Mouse (Mus musculus): ENCODE measurements around the gene Skil. TPM values are rescaled to one million over a fixed set of nuclear protein-coding genes. Genes with fewer than 3 reads are reported as not detected.
"Not testable (repeated sequence)": the region's sequence is repeated elsewhere in the genome, so short reads cannot be mapped to it uniquely, and the experiment has no call there.

Skil gene
- polyA plus RNA-seq, 1 experiment from 2014 or later: 29.9 TPM

- Histone ChIP-seq H3K4me2 (no peak overlapping the region), H3K27ac (replicated peaks) (no peak overlapping the region), H3K4me1 (replicated peaks) (no peaks in the 10 kb centered on the region), H3K36me3 (no peaks in the 10 kb centered on the region), H3K27me3 (no peaks in the 10 kb centered on the region), H3K9me3 (no peaks in the 10 kb centered on the region), H3K4me3 (no peak overlapping the region), H3K9ac (no peak overlapping the region)
- peak; percentile 32; the same call in 1 of the 2 replicates for ATAC-seq (ENCODE audit: low read depth)
- WGBS: 60% methylated on average over 13 of the region's 13 CpGs
Observed at GRCm38 (mm10) chr3:31138454-31139424, 43.9 kb downstream of the Skil start.

- no peaks in the 10 kb centered on the region for H3K9me3 ChIP-seq
Observed at GRCm38 (mm10) chr3:31141621-31142020, 46.8 kb downstream of the Skil start.

GRCm38 (mm10) chr3:31145222-31145621 is 50.4 kb downstream of the Skil start:
- not testable (repeated sequence) for H3K4me3 ChIP-seq; H3K27ac ChIP-seq (replicated peaks); H3K36me3 ChIP-seq; H3K4me2 ChIP-seq; ATAC-seq (ENCODE audit: low read depth); H3K9ac ChIP-seq; H3K9me3 ChIP-seq
- 87% methylated on average over 11 of the region's 11 CpGs for WGBS
- H3K27me3 ChIP-seq: peaks cover 25% of the 10 kb centered on the region
- peaks cover 12% of the 10 kb centered on the region for H3K4me1 ChIP-seq (replicated peaks)

More at GRCm38 (mm10) chr3:31141621-31142020, 46.8 kb downstream of the Skil start:
- Histone ChIP-seq H3K27ac (replicated peaks) (no peak overlapping the region), H3K4me3 (no peak overlapping the region), H3K4me2 (no peak overlapping the region), H3K9ac (no peak overlapping the region), H3K4me1 (replicated peaks) (no peaks in the 10 kb centered on the region; the same call in 1 of the 2 replicates), H3K27me3 (peaks cover 2% of the 10 kb centered on the region; the same call in 1 of the 2 replicates), H3K36me3 (no peaks in the 10 kb centered on the region)
- no peak for ATAC-seq (ENCODE audit: low read depth)
- 89% methylated on average over 4 of the region's 4 CpGs for WGBS

DNA sequence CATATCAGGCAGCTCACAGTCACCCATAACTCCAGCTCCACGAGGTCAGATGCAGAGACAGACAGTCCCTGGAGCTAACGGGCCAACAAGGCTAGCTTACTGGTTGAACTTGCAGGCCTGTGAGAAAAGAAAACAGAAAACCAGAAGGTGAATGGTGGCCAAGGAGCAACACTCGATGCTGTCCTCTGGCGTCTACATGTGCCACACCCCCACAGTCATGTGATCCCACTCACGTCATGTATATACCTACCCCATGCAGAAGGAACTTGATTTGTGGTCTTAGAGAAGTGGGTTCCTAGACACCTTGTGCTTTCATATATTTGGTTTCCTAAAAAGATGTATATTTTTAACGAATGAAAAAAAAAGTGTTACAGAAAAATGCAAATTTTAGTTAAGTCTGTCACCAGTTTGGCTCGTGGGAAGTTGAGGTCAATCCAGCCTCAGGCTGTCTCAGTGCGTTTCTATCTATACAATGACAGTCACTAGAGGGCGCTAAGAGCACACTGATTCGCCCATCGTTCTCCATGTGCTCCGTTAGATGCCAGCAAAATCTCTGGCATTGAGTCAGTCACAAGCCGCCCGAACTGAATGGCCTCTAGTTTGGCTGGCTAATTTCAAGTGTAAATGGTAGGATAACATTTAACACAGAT is 50.9 kb downstream of the Skil start:
- WGBS: 13% methylated on average over 14 of the region's 14 CpGs
- ATAC-seq (ENCODE audit: low read depth): peak; percentile 87
- peaks cover 31% of the 10 kb centered on the region for H3K27me3 ChIP-seq
- H3K4me2 ChIP-seq: peak overlapping the region; percentile 37; the same call in 1 of the 2 replicates
- H3K27ac ChIP-seq (replicated peaks): no peak overlapping the region
- peaks cover 12% of the 10 kb centered on the region for H3K4me1 ChIP-seq (replicated peaks)
- H3K36me3 ChIP-seq: no peaks in the 10 kb centered on the region
- H3K9me3 ChIP-seq: no peaks in the 10 kb centered on the region
- no peak overlapping the region for H3K4me3 ChIP-seq
- no peak overlapping the region for H3K9ac ChIP-seq

GRCm38 (mm10) chr3:31148595-31148994 is 53.7 kb downstream of the Skil start:
- Histone ChIP-seq H3K36me3 (no peaks in the 10 kb centered on the region), H3K27me3 (peaks cover 33% of the 10 kb centered on the region), H3K4me2 (no peak overlapping the region), H3K9me3 (no peaks in the 10 kb centered on the region), H3K4me1 (replicated peaks) (peaks cover 12% of the 10 kb centered on the region), H3K9ac (no peak overlapping the region), H3K4me3 (no peak overlapping the region), H3K27ac (replicated peaks) (no peak overlapping the region)
- 84% methylated on average over 7 of the region's 7 CpGs for WGBS
- ATAC-seq (ENCODE audit: low read depth): no peak

DNA sequence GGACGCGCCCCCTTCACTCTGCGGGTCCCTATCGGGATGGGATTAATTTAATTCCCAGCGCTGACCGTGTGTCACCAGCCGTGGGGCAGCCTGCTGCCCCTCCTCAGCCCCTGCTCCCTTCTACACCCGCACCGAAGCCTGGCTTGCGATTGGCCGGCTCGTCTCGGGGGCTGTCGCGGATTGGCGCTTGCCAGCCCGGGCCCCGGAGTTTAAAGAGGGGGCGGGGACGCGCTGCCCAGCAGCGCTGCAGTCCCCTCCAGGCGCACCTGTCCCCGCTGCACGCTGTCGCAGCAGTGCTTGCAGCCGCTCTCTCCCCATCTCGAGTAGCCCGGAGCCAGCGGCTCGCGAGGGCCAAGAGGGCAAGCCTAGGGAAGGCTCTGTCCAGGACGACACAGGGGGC is 54.8 kb downstream of the Skil start, which contains the start of gene Cldn11:
TSS of gene Cldn11 (plus strand) at position 215 of the 400 bp plus-strand sequence.
- H3K4me2 ChIP-seq: peak within 1 kb of the TSS; percentile 89
- WGBS: under 1% methylated on average over 33 of the region's 33 CpGs
- no peaks in the 10 kb centered on the region for H3K9me3 ChIP-seq
- H3K9ac ChIP-seq: peak within 1 kb of the TSS; percentile 62
- peak; percentile 91 for ATAC-seq (ENCODE audit: low read depth)
- H3K36me3 ChIP-seq: no peaks in the 10 kb centered on the region
- peaks cover 12% of the 10 kb centered on the region for H3K4me1 ChIP-seq (replicated peaks)
- H3K27me3 ChIP-seq: peaks cover 33% of the 10 kb centered on the region
- H3K27ac ChIP-seq (replicated peaks): no peak within 1 kb of the TSS
- H3K4me3 ChIP-seq: peak within 1 kb of the TSS; percentile 44

DNA sequence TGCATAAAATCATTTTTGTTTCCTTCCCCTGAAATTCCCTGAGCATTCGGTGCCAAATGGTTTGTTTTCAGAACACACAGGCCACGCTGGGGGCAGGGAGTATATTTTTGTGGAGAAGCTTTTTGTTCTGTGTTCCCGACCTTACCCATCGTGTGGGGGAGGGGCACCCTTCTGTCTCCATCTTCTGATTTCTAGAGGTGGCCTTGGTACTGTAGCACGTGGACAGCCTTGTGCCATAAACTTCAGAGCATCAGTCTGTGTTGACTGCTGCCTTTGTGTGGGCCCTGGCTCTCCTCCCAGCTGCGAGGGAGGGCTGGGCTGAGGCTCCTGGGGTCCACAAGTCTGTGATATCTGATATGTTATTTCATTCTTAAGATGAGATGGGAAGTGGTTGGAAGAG is 57.2 kb downstream of the Skil start:
- WGBS: 51% methylated on average over 6 of the region's 6 CpGs
- Histone ChIP-seq H3K9me3 (no peaks in the 10 kb centered on the region), H3K4me3 (no peak overlapping the region), H3K4me2 (0 out of 2 replicates have a peak overlapping the region, but pooled peaks have one; percentile 11), H3K27ac (replicated peaks) (no peak overlapping the region), H3K27me3 (peaks cover 28% of the 10 kb centered on the region), H3K4me1 (replicated peaks) (peaks cover 17% of the 10 kb centered on the region), H3K36me3 (no peaks in the 10 kb centered on the region), H3K9ac (no peak overlapping the region)
- no peak for ATAC-seq (ENCODE audit: low read depth)

- Histone ChIP-seq H3K27me3 (no peaks in the 10 kb centered on the region), H3K4me3 (no peak overlapping the region), H3K36me3 (no peaks in the 10 kb centered on the region), H3K4me1 (replicated peaks) (peaks cover 5% of the 10 kb centered on the region), H3K27ac (replicated peaks) (no peak overlapping the region), H3K9ac (no peak overlapping the region), H3K4me2 (no peak overlapping the region), H3K9me3 (no peaks in the 10 kb centered on the region)
- ATAC-seq (ENCODE audit: low read depth): no peak
- 34% methylated on average over 3 of the region's 3 CpGs for WGBS
Observed at GRCm38 (mm10) chr3:31156126-31156525, 61.3 kb downstream of the Skil start.

DNA sequence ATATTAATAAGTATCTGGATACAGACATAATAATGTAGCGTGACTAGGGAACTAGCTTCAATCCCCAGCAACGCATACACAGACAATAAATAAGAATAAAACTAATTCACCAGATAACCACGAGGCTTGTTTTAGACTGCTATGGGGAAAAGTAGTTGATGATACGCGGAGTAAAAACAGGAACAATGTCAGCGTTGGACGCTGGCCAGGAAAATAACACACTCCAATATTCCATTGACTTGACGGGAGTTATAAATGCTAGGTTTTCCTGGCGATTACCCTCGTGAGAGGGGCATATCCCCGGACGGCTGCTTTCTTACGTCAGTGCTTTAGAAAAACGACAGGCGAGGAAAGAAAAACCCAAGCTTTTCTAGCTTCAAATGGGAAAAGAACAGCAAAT is 62.9 kb downstream of the Skil start:
- Histone ChIP-seq H3K4me3 (no peak overlapping the region), H3K27ac (replicated peaks) (no peak overlapping the region), H3K9ac (no peak overlapping the region), H3K36me3 (no peaks in the 10 kb centered on the region), H3K27me3 (no peaks in the 10 kb centered on the region), H3K4me2 (no peak overlapping the region), H3K4me1 (replicated peaks) (peaks cover 8% of the 10 kb centered on the region), H3K9me3 (no peaks in the 10 kb centered on the region)
- ATAC-seq (ENCODE audit: low read depth): no peak
- 74% methylated on average over 15 of the region's 15 CpGs for WGBS

DNA sequence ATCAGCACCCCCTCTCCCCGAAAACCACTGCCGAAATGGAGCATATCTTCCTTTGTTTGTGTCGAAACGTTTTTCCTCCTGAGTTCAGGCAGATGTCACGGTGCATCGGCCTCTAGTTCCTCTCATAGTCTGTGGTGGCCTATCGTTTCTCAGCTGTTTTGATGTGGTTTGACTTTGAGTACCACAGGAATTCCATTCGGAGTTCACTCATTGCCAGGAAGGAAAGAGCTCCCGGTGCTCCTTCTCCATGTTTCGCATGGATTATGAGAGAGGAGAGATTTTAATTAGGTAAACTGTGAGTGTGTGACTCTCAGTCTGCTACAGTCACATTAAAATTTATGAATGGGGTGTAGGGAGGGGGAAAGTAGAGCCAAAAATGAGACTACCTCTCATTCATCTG is 65.2 kb downstream of the Skil start:
- no peak overlapping the region for H3K4me2 ChIP-seq
- no peak for ATAC-seq (ENCODE audit: low read depth)
- no peak overlapping the region for H3K4me3 ChIP-seq
- no peaks in the 10 kb centered on the region for H3K27me3 ChIP-seq
- no peaks in the 10 kb centered on the region for H3K9me3 ChIP-seq
- peaks cover 8% of the 10 kb centered on the region for H3K4me1 ChIP-seq (replicated peaks)
- H3K36me3 ChIP-seq: no peaks in the 10 kb centered on the region
- H3K9ac ChIP-seq: no peak overlapping the region
- H3K27ac ChIP-seq (replicated peaks): no peak overlapping the region
- 77% methylated on average over 10 of the region's 10 CpGs for WGBS

GRCm38 (mm10) chr3:31161336-31161735 is 66.5 kb downstream of the Skil start:
- Histone ChIP-seq H3K4me3 (no peak overlapping the region), H3K36me3 (no peaks in the 10 kb centered on the region), H3K27me3 (no peaks in the 10 kb centered on the region), H3K9me3 (no peaks in the 10 kb centered on the region), H3K4me2 (no peak overlapping the region), H3K27ac (replicated peaks) (no peak overlapping the region), H3K9ac (no peak overlapping the region), H3K4me1 (replicated peaks) (peaks cover 4% of the 10 kb centered on the region)
- 27% methylated on average over 6 of the region's 6 CpGs for WGBS
- ATAC-seq (ENCODE audit: low read depth): no peak

DNA sequence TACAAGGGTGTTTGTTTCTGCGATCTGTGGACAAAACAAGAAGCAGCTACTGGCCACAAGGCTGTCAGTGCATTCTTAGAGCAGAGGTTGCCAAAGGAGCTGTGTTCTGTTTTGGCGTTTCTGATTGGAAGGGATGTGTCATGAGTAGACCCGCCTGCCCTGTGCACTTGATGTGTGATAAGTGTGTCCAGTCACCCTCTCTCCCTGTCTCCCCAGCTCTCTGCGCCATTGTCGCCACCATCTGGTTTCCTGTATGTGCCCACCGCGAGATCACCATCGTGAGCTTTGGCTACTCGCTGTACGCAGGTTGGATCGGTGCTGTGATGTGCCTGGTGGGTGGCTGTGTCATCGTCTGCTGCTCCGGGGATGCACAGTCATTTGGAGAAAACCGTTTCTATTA is 68.0 kb downstream of the Skil start:
- H3K27ac ChIP-seq (replicated peaks): no peak overlapping the region
- no peak overlapping the region for H3K9ac ChIP-seq
- peaks cover 7% of the 10 kb centered on the region; the same call in 1 of the 2 replicates for H3K4me1 ChIP-seq (replicated peaks)
- no peak for ATAC-seq (ENCODE audit: low read depth)
- H3K36me3 ChIP-seq: no peaks in the 10 kb centered on the region
- H3K4me3 ChIP-seq: no peak overlapping the region
- WGBS: 95% methylated on average over 14 of the region's 14 CpGs
- no peaks in the 10 kb centered on the region for H3K9me3 ChIP-seq
- no peaks in the 10 kb centered on the region for H3K27me3 ChIP-seq
- H3K4me2 ChIP-seq: no peak overlapping the region

All from neural tube, embryonic 13.5 days (tissue).